Mouse (Mus musculus) spleen, adult 18-20 months (tissue): ENCODE data around the gene 1700028J19Rik.
"Not testable (repeated sequence)": the region's sequence is repeated elsewhere in the genome, so short reads cannot be mapped to it uniquely, and the experiment has no call there.

ENCODE experiments used
- DNase-seq, 2 experiments: peaks; one replicate each; pipeline ENCODE4 v3.0.0; 2022; ENCODE audit warnings: mixed read lengths in 2 of 2

The 1700028J19Rik gene

GRCm38 (mm10) chr7:44249248-44249647 lies 2.8 kb upstream of the 1700028J19Rik start:
- DNase-seq: no peak

GRCm38 (mm10) chr7:44247971-44248370 lies 1.5 kb upstream of the 1700028J19Rik start:
- DNase-seq: no peak

DNA sequence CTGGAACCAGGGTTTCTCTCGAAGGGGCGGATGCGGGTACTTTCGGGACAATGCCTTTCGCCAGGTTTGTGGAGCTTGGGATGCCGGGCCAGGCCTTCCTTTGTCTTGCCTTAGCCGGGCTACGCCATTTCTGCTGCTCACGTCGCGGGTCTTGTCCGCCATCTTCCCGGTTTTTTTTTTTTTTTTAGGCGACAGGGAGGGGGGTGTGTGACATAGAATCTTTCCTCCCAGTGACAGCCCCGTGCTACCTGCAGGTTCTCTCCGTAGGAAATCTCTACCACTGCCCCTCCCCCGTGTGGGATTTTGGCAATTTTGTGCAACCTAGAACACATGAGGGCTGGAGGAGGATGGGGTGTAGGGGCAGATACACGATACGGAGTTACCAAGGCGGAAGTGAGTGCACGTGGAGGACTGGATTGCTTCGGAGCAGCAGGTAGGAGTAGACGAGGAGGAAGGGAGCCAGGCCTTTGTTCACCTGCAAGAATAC lies 532 bp upstream of the 1700028J19Rik start:
- peak in 1 of 2 experiments; percentile 53 for DNase-seq

DNA sequence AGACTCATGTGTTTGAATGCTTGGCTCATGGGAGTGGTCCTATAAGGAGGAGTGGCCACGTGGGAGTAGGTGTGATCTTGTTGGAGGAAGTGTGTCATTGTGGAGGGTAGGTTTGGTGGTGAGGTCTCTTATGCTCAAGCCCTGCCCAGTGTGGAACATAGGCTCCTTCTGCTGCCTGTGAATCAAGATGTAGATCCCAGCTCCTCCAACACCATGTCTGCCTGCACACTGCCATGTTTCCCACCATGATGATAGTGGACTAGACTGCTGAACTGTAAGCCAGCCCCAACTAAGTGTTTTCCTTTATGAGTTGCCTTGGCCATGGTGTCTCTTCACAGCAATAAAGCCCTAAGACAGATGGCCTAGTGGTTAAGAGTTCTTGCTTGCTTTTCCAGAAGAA lies 2.4 kb downstream of the 1700028J19Rik start:
- no peak for DNase-seq

GRCm38 (mm10) chr7:44241163-44241562 lies 5.3 kb downstream of the 1700028J19Rik start:
- DNase-seq: no peak

GRCm38 (mm10) chr7:44240712-44241111 lies 5.8 kb downstream of the 1700028J19Rik start:
- no peak for DNase-seq

- no peak for DNase-seq
Observed at GRCm38 (mm10) chr7:44239913-44240312, 6.6 kb downstream of the 1700028J19Rik start.

- no peak for DNase-seq
Observed at GRCm38 (mm10) chr7:44235909-44236308, 10.6 kb downstream of the 1700028J19Rik start, which contains the start of gene Gm36864. Gm36864 (plus strand) TSS chr7:44236177.

DNA sequence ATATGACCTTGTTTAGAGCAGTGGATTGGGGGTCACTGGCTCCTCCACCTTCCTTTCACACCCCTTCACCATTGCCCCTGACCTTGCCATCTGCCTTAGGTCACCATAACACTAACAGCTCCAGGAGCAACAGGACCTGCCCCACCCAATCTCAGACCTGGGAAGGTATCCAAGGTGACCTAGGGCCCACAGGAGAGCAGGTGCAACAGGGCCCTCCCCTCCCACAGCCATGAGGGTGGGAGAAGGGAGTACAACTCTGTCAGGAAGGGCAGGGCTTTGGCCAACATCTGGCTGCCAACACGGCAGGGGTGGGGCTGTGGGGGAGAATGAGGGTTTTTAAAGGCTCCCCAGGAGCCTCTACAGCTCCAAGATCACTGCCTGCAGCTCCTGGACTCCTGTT lies 21.4 kb downstream of the 1700028J19Rik start, which contains the start of gene Klk1:
Gene Klk1, plus strand, starts transcription at position 285 of the 400 bp plus-strand sequence.
- no peak for DNase-seq

- not testable (repeated sequence) for DNase-seq
Observed at GRCm38 (mm10) chr7:44222335-44222734, 24.2 kb downstream of the 1700028J19Rik start.

- not testable (repeated sequence) for DNase-seq
Observed at GRCm38 (mm10) chr7:44221601-44222000, 24.9 kb downstream of the 1700028J19Rik start.

GRCm38 (mm10) chr7:44215645-44216044 lies 30.9 kb downstream of the 1700028J19Rik start, which contains the start of gene Klk1b5:
Klk1b5 (plus strand) TSS chr7:44215945.
- DNase-seq: no peak

DNA sequence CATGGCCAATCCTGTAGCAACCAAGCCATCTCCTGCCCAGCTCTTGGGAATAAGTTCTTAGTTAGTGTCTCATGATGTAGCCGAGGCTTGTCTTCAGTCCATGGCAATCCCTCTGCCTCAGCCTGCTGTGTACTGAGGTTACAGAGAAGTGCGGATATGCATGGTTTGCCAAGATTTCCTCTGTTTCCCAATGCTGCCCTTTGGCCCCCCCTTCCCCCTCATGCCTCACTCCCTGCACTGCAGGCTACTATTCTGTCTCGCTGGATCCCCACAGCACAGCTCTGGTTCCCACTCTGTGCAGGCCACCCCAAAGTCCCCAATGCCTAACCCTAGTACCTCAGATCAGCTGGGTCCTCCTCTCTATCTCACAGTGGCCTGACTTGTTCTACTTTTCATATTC lies 38.2 kb downstream of the 1700028J19Rik start:
- no peak for DNase-seq

DNA sequence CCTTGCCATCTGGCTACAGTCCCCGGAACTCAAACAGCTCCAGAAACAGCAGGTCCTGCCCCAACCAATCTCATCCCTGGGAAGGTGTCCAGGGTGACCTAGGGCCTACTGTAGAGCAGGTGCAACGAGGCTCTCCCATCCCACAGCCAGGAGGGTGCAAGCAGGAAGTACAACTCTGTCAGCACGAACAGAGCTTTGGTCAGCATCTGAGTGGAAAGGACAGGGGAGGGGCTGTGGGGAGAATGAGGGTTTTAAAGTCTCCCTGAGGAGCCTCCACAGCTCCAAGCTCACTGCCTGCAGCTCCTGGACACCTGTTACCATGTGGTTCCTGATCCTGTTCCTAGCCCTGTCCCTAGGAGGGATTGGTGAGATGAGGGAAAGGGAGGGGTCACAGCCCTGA lies 39.4 kb downstream of the 1700028J19Rik start, which contains the start of gene Klk1b4:
Gene Klk1b4, plus strand, starts transcription at position 301 of the 400 bp plus-strand sequence.
- not testable (repeated sequence) for DNase-seq

- no peak for DNase-seq
Observed at GRCm38 (mm10) chr7:44197891-44198290, 48.6 kb downstream of the 1700028J19Rik start, which contains the start of gene Klk1b3. Klk1b3 (plus strand) TSS chr7:44198191.

GRCm38 (mm10) chr7:44193466-44193865 lies 53.0 kb downstream of the 1700028J19Rik start:
- not testable (repeated sequence) for DNase-seq

DNA sequence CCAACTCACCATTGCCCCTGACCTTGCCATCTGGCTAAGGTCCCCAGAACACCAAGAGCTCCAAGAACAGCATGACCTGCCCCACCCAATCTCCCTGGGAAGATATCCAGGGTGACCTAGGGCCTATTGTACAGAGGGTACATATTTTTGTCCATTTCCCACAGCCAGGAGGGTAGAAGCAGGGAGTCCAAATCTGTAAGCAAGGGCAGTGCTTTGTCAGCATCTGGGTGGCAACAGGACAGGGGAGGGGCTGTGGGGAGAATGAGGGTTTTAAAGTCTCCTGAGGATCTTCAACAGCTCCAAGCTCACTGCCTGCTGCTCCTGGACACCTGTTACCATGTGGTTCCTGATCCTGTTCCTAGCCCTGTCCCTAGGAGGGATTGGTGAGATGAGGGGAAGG lies 58.6 kb downstream of the 1700028J19Rik start, which contains the start of gene Klk1b24:
Gene Klk1b24, plus strand, starts transcription at position 301 of the 400 bp plus-strand sequence.
- DNase-seq: not testable (repeated sequence)

DNA sequence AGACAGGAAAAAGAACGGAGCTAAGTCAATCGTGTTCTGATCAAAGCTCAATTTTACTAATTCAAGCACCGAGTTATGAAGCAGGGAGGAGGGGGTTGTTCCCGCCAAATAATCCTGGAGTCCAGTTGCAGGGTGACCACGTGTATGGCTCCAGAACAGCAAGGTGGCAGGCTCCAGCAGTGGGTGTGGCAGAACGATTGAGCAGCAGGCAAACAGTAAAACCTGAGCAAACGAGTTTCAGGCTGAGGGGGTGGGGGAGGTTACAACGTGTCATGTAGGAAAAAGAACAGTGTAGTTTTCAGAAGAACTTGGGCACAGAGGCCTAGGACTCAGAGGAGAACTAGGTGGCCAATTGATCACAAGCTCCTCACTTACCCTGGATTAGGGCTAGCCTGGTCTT lies 60.0 kb downstream of the 1700028J19Rik start:
- DNase-seq: not testable (repeated sequence)
